Mouse (Mus musculus) cerebellum, adult 8-10 months (tissue): ENCODE data around the gene Mfsd12.

Experiments
- DNase-seq: peaks from one replicate; pipeline ENCODE4 v3.0.0; 2022

Mfsd12 gene

DNA sequence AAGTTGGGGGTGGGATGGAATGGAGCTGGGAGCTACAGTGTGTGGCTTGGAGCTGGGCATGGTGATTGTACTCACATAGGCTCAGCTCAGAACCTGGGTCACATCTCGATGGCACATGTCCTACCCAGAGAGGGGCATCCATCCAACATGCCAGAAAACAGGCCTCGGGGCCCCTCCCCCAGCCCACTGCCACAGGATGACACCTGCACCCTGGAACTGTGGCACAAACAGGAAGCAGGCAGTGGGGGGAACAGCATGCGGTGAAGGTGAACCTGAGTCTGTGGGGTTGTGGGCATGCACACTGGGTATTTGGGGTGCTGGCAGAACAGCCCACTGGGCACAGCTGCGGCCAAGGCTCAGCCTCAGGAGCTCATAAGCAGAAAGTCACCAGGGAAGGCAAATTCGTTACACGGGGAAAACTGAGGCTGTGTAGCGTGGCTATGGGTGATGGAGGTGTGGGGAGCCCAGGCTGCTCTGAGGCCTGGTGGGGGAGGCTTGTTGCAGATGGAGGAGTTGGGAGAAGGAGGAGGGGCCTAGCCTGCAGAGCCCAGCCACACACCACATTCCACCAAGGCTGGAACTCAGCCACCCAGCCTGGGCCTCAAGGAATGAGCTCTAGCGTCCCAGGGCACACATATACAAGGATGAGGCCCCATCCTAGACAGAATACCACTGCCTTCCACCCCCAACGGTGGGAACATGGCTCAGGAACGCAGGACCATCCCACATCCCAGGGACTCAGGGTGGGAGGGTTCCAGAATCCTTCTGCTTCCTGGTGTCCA lies 27.9 kb upstream of the Mfsd12 start:
- DNase-seq = no peak

DNA sequence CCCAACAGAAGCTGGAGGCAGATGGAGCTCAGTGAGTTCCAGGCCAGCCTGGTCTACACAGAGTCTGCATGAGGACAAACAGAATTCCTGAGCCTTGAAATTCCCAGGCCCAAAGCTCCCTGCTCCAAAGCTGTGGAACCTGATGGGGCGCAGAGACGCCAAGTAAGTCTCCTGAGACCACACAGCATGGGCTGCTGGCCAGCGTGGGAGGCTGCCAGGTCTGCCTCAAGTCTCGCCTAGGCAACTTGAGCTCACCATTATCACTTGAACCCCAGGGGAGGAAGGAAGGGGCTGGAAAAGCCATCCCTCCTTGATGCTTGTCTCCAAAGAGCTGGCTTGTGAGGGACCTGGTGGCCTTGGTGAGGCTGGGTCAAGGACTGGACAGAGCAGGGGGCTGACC lies 27.3 kb upstream of the Mfsd12 start:
- no peak for DNase-seq

DNA sequence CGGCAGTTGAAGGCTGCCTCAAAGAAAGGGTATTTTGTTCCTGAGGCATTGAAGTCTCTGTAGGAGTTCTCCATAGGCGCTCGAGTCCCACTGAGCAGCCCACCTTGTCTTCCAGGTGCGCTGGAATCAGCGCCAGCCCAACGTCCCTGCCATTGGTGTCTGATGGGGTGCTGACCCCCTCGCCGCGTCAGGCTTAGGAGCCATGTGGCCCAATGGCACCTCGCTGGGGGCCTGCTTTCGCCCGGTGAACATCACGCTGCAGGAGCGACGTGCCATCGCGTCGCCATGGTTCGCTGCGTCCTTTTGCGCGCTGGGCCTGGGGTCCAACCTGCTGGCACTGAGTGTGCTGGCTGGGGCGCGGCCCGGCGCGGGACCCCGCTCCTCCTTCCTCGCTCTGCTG lies 25.0 kb upstream of the Mfsd12 start:
- DNase-seq = no peak

DNA sequence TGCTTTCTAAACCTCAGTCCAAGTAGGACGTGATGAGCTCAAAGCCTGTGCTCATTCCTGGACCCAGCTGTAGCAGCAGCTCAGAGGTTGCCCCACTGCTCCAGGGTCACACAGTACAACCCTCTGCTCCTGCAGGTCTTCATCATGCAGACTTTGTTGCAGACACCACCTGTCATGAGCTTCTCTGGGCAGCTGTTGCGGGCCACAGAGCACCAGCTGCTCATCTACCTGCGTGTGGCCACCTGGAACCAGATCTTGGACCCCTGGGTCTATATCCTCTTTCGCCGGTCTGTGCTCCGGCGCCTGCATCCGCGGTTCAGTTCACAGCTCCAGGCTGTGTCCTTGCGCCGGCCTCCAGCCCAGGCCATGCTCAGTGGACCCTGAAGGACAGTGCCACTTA lies 23.0 kb upstream of the Mfsd12 start:
- DNase-seq = no peak

DNA sequence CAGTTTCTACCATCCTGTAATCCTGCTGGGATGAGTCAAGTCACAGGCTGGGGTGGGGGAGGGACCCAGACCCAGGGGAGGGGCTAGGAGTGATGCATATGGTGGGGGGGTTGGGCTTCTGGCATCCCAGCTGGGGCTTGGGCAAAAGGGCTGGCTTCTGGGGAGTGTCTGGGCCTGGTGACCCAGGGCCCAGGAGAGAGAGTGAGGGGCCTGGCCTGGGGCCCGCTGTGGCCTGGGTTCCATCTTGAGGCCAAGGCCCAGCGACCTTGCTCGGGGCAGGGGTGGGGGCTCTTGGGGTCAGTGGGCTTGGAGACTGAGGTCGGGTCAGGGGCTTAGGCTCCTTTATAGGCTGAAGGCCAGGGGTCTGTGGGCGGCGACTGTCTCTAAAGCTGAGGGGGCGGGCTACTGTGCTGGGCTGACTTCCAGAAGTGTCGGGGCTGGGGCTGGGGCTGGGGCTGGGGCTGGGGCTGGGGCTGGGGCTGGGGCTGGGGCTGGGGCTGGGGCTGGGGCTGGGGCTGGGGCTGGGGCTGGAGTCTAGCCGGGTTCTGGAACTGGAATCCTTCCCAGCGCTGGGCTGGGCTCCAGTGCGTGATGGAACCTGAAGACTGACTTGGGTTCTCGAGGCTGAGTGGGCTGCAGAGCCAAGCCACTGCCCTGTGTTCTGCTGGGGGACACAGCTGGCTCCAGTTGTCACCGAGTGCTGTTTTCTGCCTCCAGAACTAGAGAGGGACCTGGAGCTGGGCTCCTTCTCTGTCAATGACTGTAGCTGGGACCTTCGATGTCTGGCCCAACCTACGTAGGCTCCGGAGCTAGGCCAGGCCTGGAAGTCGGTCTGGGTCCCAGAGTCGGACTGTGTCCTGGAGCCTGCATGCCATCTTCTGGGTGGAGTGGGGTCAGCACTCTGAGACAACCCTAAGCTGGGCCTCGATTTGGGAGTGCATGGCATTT lies 21.6 kb upstream of the Mfsd12 start:
- no peak for DNase-seq

DNA sequence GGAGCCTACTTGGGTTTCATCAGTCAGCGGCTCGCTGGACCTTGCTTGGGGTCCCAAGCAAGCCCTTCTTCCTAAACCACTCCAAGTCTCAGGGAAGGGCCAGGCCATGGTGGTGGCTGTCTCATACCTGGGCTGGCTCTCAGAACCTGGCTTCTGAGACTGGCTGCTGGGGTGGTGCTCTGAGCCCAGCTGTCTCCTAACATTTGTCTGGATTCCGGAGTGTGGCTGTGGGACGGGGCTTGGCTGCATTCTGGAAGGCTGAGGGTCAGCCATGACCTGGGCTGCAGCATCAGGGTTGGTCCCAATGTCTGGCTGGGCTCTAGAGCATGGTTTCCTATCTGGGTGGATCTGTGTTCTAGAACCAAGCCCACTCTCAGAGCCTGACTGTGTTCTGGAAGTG lies 20.7 kb upstream of the Mfsd12 start:
- no peak for DNase-seq

DNA sequence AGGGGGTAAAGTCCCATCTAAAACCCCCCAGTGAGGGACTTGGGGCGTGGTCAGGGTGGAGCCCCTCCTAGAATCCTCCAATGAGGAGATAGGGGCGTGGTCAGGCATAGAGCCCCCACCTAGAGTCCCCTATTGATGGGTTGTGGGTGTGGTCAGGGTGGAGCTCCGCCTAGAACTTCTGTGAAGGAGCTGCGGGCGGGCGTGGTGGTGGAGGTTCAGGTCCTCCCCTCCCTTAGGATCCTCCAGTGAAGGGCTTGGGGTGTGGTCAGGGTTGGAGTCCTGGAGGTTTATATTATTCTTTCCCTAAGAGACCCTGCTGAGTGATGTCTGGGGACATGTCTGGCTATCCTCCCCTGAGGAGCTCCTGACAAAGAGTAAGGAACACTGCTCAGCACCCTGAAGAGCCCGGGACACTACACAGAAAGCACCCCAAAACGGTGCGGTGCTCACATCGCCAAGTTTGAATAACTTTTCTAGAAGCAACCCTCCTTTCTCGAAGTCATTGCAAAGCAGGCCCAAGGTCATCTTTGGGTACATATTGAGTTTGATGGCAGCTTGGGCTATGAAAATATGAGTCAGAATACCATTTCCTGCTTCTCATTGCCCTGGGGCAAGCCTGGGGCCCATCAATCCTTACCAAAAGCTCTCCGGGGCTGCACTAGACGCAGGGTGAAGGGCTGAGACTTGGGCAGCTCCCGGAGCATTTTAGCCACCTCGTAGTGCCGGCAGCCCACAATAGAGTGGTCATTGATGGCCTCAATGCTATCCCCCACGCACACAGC lies 16.5 kb upstream of the Mfsd12 start:
- DNase-seq = no peak

DNA sequence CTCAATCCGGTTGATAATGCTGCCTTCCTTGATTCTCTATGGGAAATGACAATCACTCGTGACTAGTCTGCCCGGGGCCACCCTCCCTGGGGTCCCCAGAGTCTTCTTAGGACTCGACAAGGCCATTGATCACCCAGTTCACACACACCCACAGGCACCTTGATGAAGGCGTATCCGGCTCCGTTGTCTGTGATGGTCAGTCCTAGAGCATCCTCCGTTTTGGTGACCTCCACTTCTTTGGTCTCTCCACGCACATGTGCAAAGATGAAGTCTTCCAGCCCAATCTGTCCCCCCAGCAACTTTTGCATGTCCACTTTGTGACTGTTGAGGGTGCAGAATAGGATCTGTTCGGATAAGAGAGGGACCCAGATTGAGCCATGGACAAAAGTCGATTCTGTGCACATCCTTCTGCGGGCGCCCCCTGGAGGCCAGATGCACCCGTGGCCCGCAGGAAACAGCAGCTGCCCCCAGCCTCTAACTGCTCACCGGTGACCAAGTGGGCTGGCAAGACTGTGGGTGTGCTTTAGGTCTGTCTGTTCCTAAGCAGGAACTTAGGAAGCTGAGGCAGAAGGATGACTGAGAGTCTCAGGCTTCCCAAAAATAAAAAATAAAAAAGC lies 15.8 kb upstream of the Mfsd12 start:
- peak; percentile 63 for DNase-seq

DNA sequence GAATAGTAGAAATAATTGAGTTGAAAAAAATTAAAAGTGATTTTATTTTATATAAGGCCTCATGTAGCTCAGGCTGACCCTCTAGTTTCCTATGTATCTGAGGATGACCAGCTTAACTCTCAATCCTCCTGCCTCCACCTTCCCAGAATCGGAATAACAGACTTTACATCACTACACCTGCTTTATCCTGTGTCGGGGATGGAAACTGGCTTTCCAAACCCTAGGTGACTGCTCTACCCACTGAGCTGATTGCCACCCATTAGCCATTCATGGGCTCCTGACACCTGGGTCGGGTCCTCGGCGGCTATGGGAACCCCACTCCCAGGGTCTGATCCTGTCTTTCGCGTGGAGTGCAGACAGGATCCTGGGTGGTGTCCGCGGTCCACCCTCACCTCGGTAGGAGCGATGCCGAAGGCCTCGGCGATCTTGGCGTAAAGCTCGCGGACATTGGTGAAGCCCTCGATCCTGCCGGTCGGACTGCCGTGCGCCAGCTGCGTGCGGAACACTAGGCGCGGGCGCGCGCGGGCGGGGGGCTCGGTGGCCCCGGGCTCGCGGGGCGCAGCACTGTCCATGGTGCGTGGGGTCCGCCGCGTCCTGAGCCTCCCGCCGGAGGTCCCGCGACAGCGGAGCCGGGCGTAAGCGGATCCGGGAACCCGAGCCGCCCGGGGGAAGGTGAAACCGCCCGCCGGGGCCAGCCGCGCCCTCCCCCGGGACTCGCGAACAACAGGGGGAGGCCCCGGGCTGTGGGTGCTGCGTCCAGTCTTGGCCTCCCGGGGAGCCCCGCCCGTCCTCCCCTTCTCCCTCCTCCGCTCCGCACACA lies 14.4 kb upstream of the Mfsd12 start, which contains the start of gene Gipc3:
Gene Gipc3, minus strand, starts transcription at position 581 of the 820 bp plus-strand sequence.
- DNase-seq = no peak

DNA sequence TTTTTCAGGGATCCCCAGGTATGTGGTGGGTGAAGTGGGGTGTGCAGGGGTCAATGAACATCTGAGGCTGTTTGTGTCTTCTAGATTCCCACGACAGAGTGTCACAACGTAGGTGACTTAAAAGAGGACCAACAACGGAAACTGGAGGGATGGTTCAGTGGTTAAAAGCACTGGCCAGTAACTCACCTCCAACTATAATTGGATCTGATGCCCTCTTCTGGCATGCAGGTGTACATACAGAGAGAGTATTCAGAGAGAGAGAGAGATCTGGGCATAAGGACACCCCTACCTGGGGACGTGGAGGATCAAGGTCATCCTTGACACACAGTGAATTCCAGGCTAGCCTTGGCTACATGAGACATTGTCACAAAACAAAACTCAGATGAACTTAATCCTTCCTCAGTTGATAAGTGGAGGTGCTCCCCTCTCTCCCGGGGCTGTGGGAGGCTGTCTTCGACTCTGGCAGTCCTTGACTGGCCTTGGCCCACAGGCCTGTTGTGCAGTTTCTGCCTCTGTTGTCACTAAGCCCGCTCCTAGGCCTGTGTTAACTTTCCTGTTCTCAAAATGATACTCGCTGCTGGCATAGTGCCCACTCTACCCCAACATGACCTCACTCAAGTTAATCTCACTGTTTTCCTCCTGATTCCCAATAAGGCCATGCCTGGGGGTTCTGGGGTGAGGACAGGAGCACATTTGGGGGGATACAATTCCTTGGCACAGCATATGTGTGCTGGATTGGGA lies 12.7 kb upstream of the Mfsd12 start:
- no peak for DNase-seq

DNA sequence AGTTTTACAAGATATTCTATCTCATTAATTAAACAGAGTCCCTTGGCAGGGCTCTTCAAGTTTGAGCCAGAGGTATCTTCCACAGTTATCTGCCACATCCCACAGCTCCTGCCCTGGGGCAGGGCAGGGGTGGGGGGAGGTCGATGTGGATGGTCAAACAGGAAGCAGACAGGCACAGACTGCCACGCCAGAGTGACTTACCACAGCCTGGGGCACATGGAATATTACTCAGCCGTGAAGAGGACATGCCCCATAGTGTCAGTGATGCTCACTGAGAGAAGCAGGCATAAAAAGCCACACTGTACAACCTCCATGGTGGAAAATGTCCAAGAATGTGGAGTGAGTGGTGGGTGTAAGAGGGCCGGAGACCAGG lies 12.1 kb upstream of the Mfsd12 start:
- DNase-seq = no peak

DNA sequence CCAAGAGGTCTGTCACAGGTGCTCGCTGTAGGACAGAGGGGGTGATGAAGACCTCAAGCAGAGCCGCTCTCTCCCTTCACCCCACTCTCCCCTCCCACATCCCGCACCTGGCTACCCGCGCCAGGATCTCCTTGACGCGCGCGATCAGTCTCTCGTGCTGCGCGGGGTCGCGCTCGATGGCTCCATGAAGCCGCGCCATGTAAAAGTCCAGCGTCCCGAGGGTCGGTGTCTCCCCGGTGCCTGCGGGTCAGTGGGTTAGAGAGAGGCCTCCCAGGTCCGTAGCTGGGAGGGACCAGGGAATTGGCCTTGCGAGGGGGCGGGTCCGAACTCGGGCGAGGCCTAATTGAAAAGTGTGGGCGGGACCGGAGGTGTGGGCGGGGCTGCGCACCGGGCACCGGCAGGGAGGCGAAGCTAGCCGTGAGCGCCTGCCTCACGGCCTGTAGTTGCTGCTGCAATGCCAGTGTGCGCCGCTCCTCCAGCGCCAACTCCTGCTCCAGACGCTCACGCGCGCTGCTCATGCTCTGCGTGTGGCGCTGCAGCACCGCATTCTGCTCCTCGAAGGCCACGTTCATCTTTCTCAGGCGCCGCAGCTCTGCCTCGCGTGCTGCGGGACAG lies 10.7 kb upstream of the Mfsd12 start:
- DNase-seq = no peak

DNA sequence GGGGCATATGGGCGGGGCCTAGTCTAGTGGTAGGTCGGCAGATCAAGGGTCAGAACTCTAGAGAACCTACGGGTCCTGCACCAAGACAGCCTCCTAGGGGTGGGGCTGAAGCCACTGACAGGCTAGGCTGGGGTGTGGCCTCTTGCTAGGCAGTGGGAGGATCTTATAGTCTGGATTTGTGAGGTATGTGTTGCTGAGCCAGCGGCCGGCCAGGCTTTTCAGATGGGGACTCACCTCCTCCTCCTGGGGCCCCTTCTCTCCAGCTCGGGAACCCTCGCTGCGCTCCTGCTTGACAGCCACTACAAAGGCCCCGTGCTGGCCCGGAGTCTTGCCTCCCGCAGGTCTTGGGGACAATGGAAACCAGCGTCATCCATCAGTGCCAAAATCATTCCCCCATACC lies 8.1 kb upstream of the Mfsd12 start:
- DNase-seq = no peak

DNA sequence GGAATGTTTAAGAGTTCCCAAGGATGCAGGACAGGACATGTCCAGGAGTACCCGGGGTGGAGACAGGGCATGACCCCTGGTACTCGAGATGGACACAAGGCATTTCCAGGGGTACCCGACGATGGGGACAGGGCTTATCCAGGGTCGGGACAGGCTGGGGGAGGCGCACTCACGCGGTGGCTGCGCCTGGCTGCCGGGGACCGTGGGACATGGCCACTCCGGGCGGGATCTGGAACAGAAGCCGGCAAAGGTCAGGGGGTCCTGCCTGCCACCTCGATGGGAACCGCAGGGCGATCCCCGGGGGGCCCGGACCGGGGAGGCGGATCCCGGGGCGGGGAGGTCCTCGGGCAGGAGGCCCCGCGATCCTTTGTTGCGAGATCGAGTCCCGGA lies 7.3 kb upstream of the Mfsd12 start:
- peak; percentile 58 for DNase-seq

DNA sequence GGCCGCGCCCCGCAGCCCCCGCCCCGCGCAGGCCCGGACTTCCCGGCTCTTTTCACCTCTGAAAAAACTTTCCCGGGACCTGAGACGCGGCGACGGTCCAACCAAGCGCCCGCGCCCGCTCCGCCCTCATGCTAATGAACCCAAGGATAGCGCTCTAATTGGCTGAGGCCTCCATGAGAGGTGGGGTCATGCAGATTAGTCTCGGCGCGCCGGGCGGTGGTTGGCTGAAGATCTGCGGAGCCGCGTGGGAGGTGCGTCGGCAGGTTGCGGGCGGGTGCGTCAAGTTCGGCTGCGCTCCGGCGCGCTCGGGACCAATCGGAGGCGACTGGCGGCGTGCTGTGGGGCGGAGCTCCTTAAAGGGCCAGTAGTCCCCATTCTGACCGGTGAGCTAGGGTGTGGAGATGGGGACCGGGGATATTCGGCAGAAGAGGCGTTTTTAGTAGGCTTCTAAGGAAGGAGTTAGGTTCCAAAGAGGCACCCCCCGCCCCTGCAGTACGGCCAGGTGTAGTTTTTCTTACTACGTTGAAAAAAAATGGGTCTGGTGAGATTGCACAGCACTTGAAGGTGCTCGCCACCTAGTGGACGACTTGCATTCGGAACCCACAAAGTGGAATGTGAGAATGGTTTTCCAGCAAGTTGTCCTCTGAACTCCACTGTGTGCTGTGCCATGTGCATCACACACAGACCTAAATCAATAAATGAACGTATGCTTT lies 6.8 kb upstream of the Mfsd12 start, which contains the start of gene Hmg20b:
Gene Hmg20b, minus strand, starts transcription at position 130 of the 713 bp plus-strand sequence.
- peak; percentile 99 for DNase-seq

DNA sequence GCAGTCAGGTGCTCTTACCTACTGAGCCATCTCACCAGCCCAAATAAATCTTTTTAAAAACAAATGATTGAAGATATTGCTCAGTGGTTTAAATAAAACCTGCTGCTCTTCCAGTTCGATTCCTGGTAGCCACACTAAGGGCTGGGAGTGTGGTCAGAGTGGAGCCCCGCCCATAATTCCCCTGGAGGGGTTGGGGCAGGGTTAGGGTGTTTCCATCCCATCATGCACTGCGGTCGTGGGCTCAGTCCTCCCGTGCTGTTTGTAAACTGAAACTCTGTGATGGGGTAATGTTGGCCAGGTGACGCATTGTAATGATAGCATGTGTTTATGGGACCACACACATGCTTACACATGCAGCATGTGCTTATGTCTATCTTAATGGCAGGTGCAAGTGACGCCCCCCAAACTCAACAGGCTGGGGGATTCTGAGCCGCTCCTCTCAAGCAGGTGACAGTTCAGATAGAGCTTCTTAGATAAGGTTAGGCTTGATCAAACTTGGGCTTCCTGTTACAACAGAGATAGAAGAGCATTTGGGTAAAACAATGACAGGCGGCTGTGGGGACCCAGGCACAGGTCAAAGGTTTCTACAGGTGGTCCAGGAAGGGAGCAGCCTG lies 5.5 kb upstream of the Mfsd12 start:
- DNase-seq = no peak

DNA sequence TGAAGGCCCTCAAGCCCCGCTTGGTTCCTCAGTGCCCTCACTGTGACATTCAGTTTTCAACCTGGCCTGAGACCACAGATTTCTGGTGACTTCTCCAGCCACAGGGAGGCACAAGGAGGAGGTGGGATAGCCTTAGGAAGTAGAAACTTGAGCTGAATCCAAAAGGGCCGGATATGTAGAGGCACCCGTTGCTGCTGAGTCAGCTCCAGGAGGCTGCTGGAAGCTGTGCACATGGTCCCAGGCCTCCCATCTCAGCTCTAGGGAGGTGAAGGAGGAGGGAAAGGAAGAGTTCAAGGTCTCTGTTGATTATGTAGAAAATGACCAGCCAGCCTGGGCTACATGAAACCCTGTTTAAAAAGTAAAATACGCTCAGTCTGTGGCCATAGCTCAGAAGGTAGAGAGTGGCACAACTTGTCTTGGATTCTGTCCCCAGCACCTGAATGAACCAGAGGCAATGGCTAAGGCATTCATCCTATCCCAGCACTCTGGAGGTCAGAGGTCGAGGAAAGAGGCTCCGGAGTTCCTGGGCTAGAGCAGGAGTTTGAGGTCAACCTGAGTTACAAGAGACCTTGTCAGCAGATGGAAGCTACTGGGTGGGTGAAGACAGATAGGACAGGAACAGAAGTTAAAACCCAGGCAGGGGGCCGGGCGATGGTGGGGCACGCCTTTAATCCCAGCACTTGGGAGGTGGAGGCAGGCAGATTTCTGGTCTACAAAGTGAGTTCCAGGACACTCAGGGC lies 2.4 kb upstream of the Mfsd12 start:
- no peak for DNase-seq

DNA sequence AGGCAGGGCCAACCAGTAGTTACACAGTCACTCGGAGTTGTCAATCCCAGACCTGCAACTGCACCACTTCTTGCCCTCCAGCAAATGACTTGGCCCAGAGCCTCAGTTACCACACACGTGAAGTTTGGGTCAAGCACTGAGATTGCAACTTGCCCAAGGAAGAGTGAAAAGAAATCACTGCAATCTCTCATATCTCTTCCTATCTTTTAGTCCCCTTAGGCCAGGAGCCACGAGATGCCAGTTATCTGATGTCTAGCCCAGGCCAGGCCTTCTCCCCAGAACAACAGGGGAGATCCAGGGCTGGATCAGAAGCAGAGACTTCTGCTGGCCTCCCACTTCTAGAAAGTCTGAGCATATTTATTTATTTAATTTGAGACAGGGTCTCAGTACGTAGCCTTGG lies 1.8 kb upstream of the Mfsd12 start:
- DNase-seq = no peak
